Mouse (Mus musculus) MEL (cell line): ENCODE measurements around the gene Fat2. TPM values are rescaled to one million over a fixed set of nuclear protein-coding genes. Genes with fewer than 3 reads are reported as not detected.

Source experiments
- DNase-seq: peaks from one replicate; pipeline ENCODE4 v3.0.0; 2011; ENCODE audit warnings: low read depth, low spot score
- H3K27ac ChIP-seq: 2 replicates; pipeline ENCODE4 v1.5.1; 2012; ENCODE audit warnings: low read depth, mild to moderate bottlenecking, control low read depth, low read length, moderate library complexity; ENCODE audit not compliant: control insufficient read depth
- H3K27me3 ChIP-seq, 2 experiments: fragments of 150-350 bp in 1 of 2; sonication (generic) in 1 of 2; 2 replicates each; pipeline ENCODE4 v1.6.1; 2012; ENCODE audit warnings: low read length in 2 of 2, mild to moderate bottlenecking in 2 of 2, improper control_type of control experiment in 1 of 2, moderate library complexity in 1 of 2; ENCODE audit not compliant: insufficient read depth in 2 of 2, control insufficient read depth in 1 of 2
- H3K36me3 ChIP-seq, 2 experiments: 2 replicates each; pipeline ENCODE4 v1.6.1; 2012 to 2014; ENCODE audit warnings: low read length in 2 of 2, improper control_type of control experiment in 1 of 2, inconsistent platforms in 1 of 2, mild to moderate bottlenecking in 1 of 2; ENCODE audit not compliant: insufficient read depth in 2 of 2, control insufficient read depth in 1 of 2
- H3K4me1 ChIP-seq, 2 experiments: fragments of 150-350 bp in 1 of 2; sonication (generic) in 1 of 2; 2 replicates each; pipeline ENCODE4 v1.6.1; 2012; ENCODE audit warnings: low read length in 2 of 2, improper control_type of control experiment in 1 of 2, mild to moderate bottlenecking in 1 of 2; ENCODE audit not compliant: insufficient read depth in 2 of 2, control insufficient read depth in 1 of 2
- H3K4me3 ChIP-seq, 2 experiments: fragments of 150-350 bp in 1 of 2; sonication (generic) in 1 of 2; 2 replicates each; pipeline ENCODE4 v1.5.1; 2012; ENCODE audit warnings: low read depth in 2 of 2, low read length in 2 of 2, mild to moderate bottlenecking in 2 of 2, moderate library complexity in 2 of 2, control low read depth in 1 of 2, improper control_type of control experiment in 1 of 2; ENCODE audit not compliant: control insufficient read depth in 1 of 2, insufficient read depth in 1 of 2
- H3K79me2 ChIP-seq: 2 replicates; pipeline ENCODE4 v1.6.1; 2012; ENCODE audit warnings: mild to moderate bottlenecking, low read length, moderate library complexity; ENCODE audit not compliant: control insufficient read depth, poor library complexity, insufficient read depth
- H3K9ac ChIP-seq: 2 replicates; pipeline ENCODE4 v1.6.1; 2012; ENCODE audit warnings: low read depth, mild to moderate bottlenecking, control low read depth, low read length, moderate library complexity; ENCODE audit not compliant: control insufficient read depth, poor library complexity, severe bottlenecking
- H3K9me3 ChIP-seq: fragments of 150-350 bp; sonication (generic); replicated peaks from 2 replicates; pipeline ENCODE4 v1.6.1; 2012; ENCODE audit warnings: mild to moderate bottlenecking, low read length, improper control_type of control experiment, moderate library complexity; ENCODE audit not compliant: insufficient read depth
- BHLHE40 ChIP-seq: IDR thresholded peaks from 2 replicates; pipeline ENCODE4 v1.6.1; 2012; ENCODE audit warnings: low read depth, mild to moderate bottlenecking, inconsistent platforms, low read length, improper control_type of control experiment, borderline replicate concordance
- CHD1 ChIP-seq: IDR thresholded peaks from 2 replicates; pipeline ENCODE4 v1.6.1; 2012; ENCODE audit warnings: low read depth, mild to moderate bottlenecking, inconsistent platforms, low read length, improper control_type of control experiment
- CTCF ChIP-seq, 3 experiments: IDR thresholded peaks in 2 of 3; conservative IDR thresholded peaks in 1 of 3; 2 replicates each; pipeline ENCODE4 v1.5.1; 2011 to 2012; ENCODE audit warnings: low read length in 3 of 3, low read depth in 2 of 3, mild to moderate bottlenecking in 2 of 3, improper control_type of control experiment in 1 of 3, inconsistent platforms in 1 of 3, mixed read lengths in 1 of 3, moderate library complexity in 1 of 3; ENCODE audit not compliant: control insufficient read depth in 1 of 3, insufficient read depth in 1 of 3, poor library complexity in 1 of 3, severe bottlenecking in 1 of 3
- E2F4 ChIP-seq: IDR thresholded peaks from 2 replicates; pipeline ENCODE4 v1.6.1; 2011; ENCODE audit warnings: low read depth, low read length, improper control_type of control experiment, borderline replicate concordance
- ELF1 ChIP-seq: IDR thresholded peaks from 2 replicates; pipeline ENCODE4 v1.6.1; 2014; ENCODE audit warnings: low read depth, mild to moderate bottlenecking, inconsistent platforms, low read length, improper control_type of control experiment, moderate library complexity
- GATA1 ChIP-seq: IDR thresholded peaks from 2 replicates; pipeline ENCODE4 v1.6.1; 2011; ENCODE audit warnings: low read depth, low read length, improper control_type of control experiment
- KAT2A ChIP-seq: conservative IDR thresholded peaks from 2 replicates; pipeline ENCODE4 v1.6.1; 2012; ENCODE audit warnings: low read depth, low read length, improper control_type of control experiment, inconsistent platforms
- MAFK ChIP-seq: IDR thresholded peaks from 2 replicates; pipeline ENCODE4 v1.6.1; 2011; ENCODE audit warnings: low read depth, mild to moderate bottlenecking, low read length, improper control_type of control experiment, borderline replicate concordance
- MAX ChIP-seq: IDR thresholded peaks from 2 replicates; pipeline ENCODE4 v1.6.1; 2011; ENCODE audit warnings: low read length, improper control_type of control experiment
- MEF2A ChIP-seq: IDR thresholded peaks from 2 replicates; pipeline ENCODE4 v1.6.1; 2014; ENCODE audit warnings: low read depth, mild to moderate bottlenecking, inconsistent platforms, low read length, improper control_type of control experiment; ENCODE audit not compliant: poor library complexity, insufficient replicate concordance, severe bottlenecking; ENCODE audit errors: extremely low read depth
- MYC ChIP-seq: IDR thresholded peaks from 2 replicates; pipeline ENCODE4 v1.6.1; 2011; ENCODE audit warnings: low read depth, mild to moderate bottlenecking, low read length, improper control_type of control experiment, moderate library complexity
- POLR2AphosphoS2 ChIP-seq: IDR thresholded peaks from 2 replicates; pipeline ENCODE4 v1.6.1; 2011; ENCODE audit warnings: low read length, improper control_type of control experiment
- POLR2AphosphoS5 ChIP-seq: IDR thresholded peaks from 2 replicates; pipeline ENCODE4 v1.6.1; 2012; ENCODE audit warnings: low read depth, borderline replicate concordance, mild to moderate bottlenecking, inconsistent platforms, low read length, moderate library complexity, mixed read lengths
- RAD21 ChIP-seq: IDR thresholded peaks from 2 replicates; pipeline ENCODE4 v1.6.1; 2011; ENCODE audit warnings: mild to moderate bottlenecking, low read depth, low read length, improper control_type of control experiment
- RCOR1 ChIP-seq: IDR thresholded peaks from 2 replicates; pipeline ENCODE4 v1.6.1; 2012; ENCODE audit warnings: low read depth, mild to moderate bottlenecking, inconsistent platforms, low read length, improper control_type of control experiment
- SMC3 ChIP-seq: IDR thresholded peaks from 2 replicates; pipeline ENCODE4 v1.6.1; 2011; ENCODE audit warnings: low read depth, low read length, improper control_type of control experiment
- TCF12 ChIP-seq: IDR thresholded peaks from 2 replicates; pipeline ENCODE4 v1.6.1; 2014; ENCODE audit warnings: low read depth, mild to moderate bottlenecking, inconsistent platforms, low read length, improper control_type of control experiment, moderate library complexity
- USF1 ChIP-seq: IDR thresholded peaks from 2 replicates; pipeline ENCODE4 v1.6.1; 2014; ENCODE audit warnings: low read depth, mild to moderate bottlenecking, inconsistent platforms, low read length, improper control_type of control experiment, moderate library complexity
- USF2 ChIP-seq, 2 experiments: IDR thresholded peaks; 2 replicates each; pipeline ENCODE4 v1.6.1; 2011 to 2012; ENCODE audit warnings: improper control_type of control experiment in 2 of 2, low read length in 2 of 2, borderline replicate concordance in 1 of 2, inconsistent platforms in 1 of 2, low read depth in 1 of 2, mild to moderate bottlenecking in 1 of 2; ENCODE audit not compliant: insufficient read depth in 1 of 2
- ZMIZ1 ChIP-seq: IDR thresholded peaks from 2 replicates; pipeline ENCODE4 v1.6.1; 2012; ENCODE audit warnings: low read depth, mild to moderate bottlenecking, inconsistent platforms, low read length, improper control_type of control experiment, moderate library complexity
- polyA plus RNA-seq, 2 experiments: library from polyadenylated mRNA; stranded (reverse) in 1 of 2; unstranded in 1 of 2; fragments of >175 nt in 1 of 2; fragments of >200 nt in 1 of 2; gene quantifications; 2 replicates each; pipeline versions ENCODE4 v1.2.1 to v1.2.4; 2012; ENCODE audit warnings: low replicate concordance in 2 of 2, low read depth in 1 of 2; ENCODE audit not compliant: insufficient read length in 2 of 2, insufficient read depth in 1 of 2, missing spikeins in 1 of 2
- total RNA-seq: library from RNA; depleted of rRNA; stranded (reverse); fragments of 300-350 nt; gene quantifications from 2 replicates; pipeline ENCODE4 v1.2.3, GENCODE M21; 2012

Fat2 gene
- total and polyA plus RNA-seq, 3 experiments = under 0.01 to 0.01 TPM; not detected in 1

DNA sequence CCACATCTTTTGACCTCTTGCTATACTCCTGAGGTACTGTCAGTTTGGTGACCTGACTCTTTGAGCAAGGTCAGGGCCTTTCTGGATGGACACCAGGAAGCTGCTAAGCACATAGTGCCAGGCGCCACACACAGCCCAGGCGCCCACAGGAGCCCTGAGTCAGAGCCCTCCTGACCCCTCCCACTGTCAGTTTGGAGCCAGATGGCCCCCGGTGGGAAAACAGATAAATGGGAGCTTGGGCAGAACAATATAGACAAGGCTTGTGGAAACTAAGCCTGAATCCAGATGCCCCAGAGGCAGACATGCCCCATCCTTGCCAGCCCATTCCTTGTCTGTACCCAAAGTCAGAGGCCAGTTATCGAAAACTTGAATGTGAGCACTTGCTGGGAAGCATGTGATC, 101.6 kb downstream of the Fat2 start:
- Histone ChIP-seq H3K9me3 (no peaks in the 10 kb centered on the region), H3K4me3 (no peak overlapping the region), H3K27me3 (no peaks in the 10 kb centered on the region), H3K4me1 (no peaks in the 10 kb centered on the region), H3K79me2 (no peaks in the 10 kb centered on the region), H3K27ac (no peak overlapping the region), H3K9ac (no peak overlapping the region), H3K36me3 (no peaks in the 10 kb centered on the region)
- TF ChIP-seq TCF12 (no peak), MYC (no peak), CHD1 (no peak), MAFK (no peak), GATA1 (no peak), USF1 (no peak), E2F4 (no peak), USF2 (IDR thresholded peaks at IDR 0.05; ENCODE audit: borderline replicate concordance in 1 of 2, insufficient read depth in 1 of 2, low read depth in 1 of 2, low read length in 2 of 2) (no peak), RCOR1 (no peak), ELF1 (no peak), RAD21 (no peak), SMC3 (no peak), MEF2A (no peak), KAT2A (no peak), CTCF (IDR thresholded peaks at IDR 0.05 in 2 of 3, conservative IDR thresholded peaks at IDR 0.05 in 1 of 3; ENCODE audit: control insufficient read depth in 1 of 3, insufficient read depth in 1 of 3, low read depth in 2 of 3, low read length in 3 of 3, poor library complexity in 1 of 3, severe bottlenecking in 1 of 3) (no peak), BHLHE40 (no peak)
- DNase-seq = no peak

DNA sequence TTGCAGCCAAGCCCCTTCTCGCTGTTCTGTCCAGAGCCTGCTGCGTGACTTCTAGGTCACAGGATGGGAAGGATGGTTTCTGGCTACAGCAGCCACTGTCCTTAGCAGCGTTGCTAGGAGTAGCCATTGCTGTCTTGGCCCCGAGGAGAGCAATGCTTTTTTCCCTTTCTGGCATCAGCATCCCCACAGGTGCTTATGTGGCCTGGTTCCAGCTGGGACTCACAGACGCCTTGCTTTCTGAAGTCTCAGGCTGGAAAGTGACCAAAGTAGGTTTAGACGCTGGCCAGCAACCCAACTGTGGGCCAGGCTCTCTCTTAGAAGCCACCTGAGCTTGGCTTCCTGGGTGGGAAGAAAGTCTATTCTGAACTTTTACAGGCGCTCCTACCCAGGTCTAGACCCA, 102.1 kb downstream of the Fat2 start:
- H3K27me3 ChIP-seq = no peaks in the 10 kb centered on the region
- no peak overlapping the region for H3K27ac ChIP-seq
- no peak overlapping the region for H3K9ac ChIP-seq
- no peaks in the 10 kb centered on the region for H3K36me3 ChIP-seq
- no peaks in the 10 kb centered on the region for H3K79me2 ChIP-seq
- no peaks in the 10 kb centered on the region for H3K4me1 ChIP-seq
- no peaks in the 10 kb centered on the region for H3K9me3 ChIP-seq
- no peak for DNase-seq
- H3K4me3 ChIP-seq = no peak overlapping the region
- TF ChIP-seq POLR2AphosphoS2 = no peak
- TF ChIP-seq RAD21 = no peak
- no peak for TF ChIP-seq ZMIZ1
- no peak for TF ChIP-seq CHD1
- no peak for TF ChIP-seq MAX
- no peak for TF ChIP-seq POLR2AphosphoS5
